Comparison of ENCODE assay signal across 8 mouse cellular contexts in genomic region chr5:136918655-136919472, GRCm38 (mm10). TPM values are rescaled to one million over a fixed set of nuclear protein-coding genes. Genes with fewer than 3 reads are reported as not detected.
DNase-seq lines count a peak whose midpoint lies in the region; ATAC-seq and TF ChIP-seq lines count a peak whose summit lies in the region.

No protein-coding gene starts in this region.

- no peaks in the 10 kb centered on the region for H3K79me2 ChIP-seq in CH12.LX (replicated peaks; ENCODE audit: control insufficient read depth, extremely low read depth, insufficient read depth, poor library complexity, severe bottlenecking)

- dilution Hi-C loops in CH12.LX (cut with MboI; ENCODE audit: extremely low pct_ligation_motif_present, extremely low pct_unique_long_range_greater_than_20kb, low sequenced_read_pairs): no loop called here

- no peak for TF ChIP-seq CTCF in CH12.LX (conservative IDR thresholded peaks at IDR 0.05 in 1 of 2, IDR thresholded peaks at IDR 0.05 in 1 of 2; ENCODE audit: low read depth in 2 of 2, low read length in 2 of 2)

- peak; percentile 84 for DNase-seq in CH12.LX (ENCODE audit: extremely low read depth)
- peak; percentile 63 for DNase-seq in c-Kit-positive CD71-negative TER-119-negative erythroid progenitor cells, embryonic 14.5 days (ENCODE audit: low read depth)
- peak; percentile 80 for DNase-seq in forebrain, embryonic 10.5 days (ENCODE audit: extremely low spot score, low spot score)
- peak; percentile 71 to 79 for DNase-seq in kidney, postnatal 25 days
- peak; percentile 71 for DNase-seq in liver, embryonic 13.5 days
- DNase-seq in neural tube, embryonic 10.5 days (ENCODE audit: extremely low spot score, low spot score): peak; percentile 84

- H3K9me3 ChIP-seq in CH12.LX (replicated peaks; ENCODE audit: low read length): peaks cover 2% of the 10 kb centered on the region
- H3K9me3 ChIP-seq in forebrain, embryonic 10.5 days: no peaks in the 10 kb centered on the region
- no peaks in the 10 kb centered on the region for H3K9me3 ChIP-seq in heart, embryonic 16.5 days (replicated peaks; ENCODE audit: control insufficient read depth, low read length)
- H3K9me3 ChIP-seq in liver, embryonic 13.5 days (replicated peaks): no peaks in the 10 kb centered on the region
- H3K9me3 ChIP-seq in stomach, embryonic 15.5 days: no peaks in the 10 kb centered on the region

- H3K4me1 ChIP-seq in CH12.LX (ENCODE audit: control insufficient read depth in 1 of 2, insufficient read depth in 2 of 2): peaks cover 9 to 11% of the 10 kb centered on the region in 2 experiments
- peaks cover 9% of the 10 kb centered on the region for H3K4me1 ChIP-seq in forebrain, embryonic 10.5 days
- H3K4me1 ChIP-seq in heart, embryonic 16.5 days (ENCODE audit: control insufficient read depth, insufficient read depth, low read length): peaks cover 5% of the 10 kb centered on the region
- H3K4me1 ChIP-seq in liver, embryonic 13.5 days (replicated peaks): peaks cover 24% of the 10 kb centered on the region
- peaks cover 4% of the 10 kb centered on the region; the same call in 1 of the 2 replicates for H3K4me1 ChIP-seq in stomach, embryonic 15.5 days

- in situ Hi-C loops in CH12.LX (cut with MboI; ENCODE audit: low pct_ligation_motif_present, low pct_unique_long_range_greater_than_20kb, low sequenced_read_pairs): no loop called here

- no peak for TF ChIP-seq RAD21 in CH12.LX (IDR thresholded peaks at IDR 0.05; ENCODE audit: low read depth, low read length)

- ATAC-seq in heart, embryonic 16.5 days (replicated peaks; ENCODE audit: extremely low read depth, insufficient read depth, low FRiP score): peak; percentile 83
- ATAC-seq in liver, embryonic 13.5 days (ENCODE audit: low read depth): peak; percentile 89
- ATAC-seq in stomach, embryonic 15.5 days (ENCODE audit: insufficient read depth, low FRiP score, low read depth): peak; percentile 85

- H3K4me2 ChIP-seq in CH12.LX (ENCODE audit: insufficient read depth, low read depth, poor library complexity, severe bottlenecking): peak overlapping the region; percentile 65
- H3K4me2 ChIP-seq in heart, embryonic 16.5 days (ENCODE audit: low read depth, low read length): peak overlapping the region; percentile 95
- peak overlapping the region; percentile 87 for H3K4me2 ChIP-seq in liver, embryonic 13.5 days
- H3K4me2 ChIP-seq in stomach, embryonic 15.5 days: peak overlapping the region; percentile 86

- peaks cover 0 to 9% of the 10 kb centered on the region in 2 experiments for H3K36me3 ChIP-seq in CH12.LX (replicated peaks in 1 of 2; ENCODE audit: control insufficient read depth in 1 of 2, insufficient read depth in 1 of 2, low read length in 1 of 2)
- H3K36me3 ChIP-seq in forebrain, embryonic 10.5 days (replicated peaks): peaks cover 6% of the 10 kb centered on the region
- no peaks in the 10 kb centered on the region for H3K36me3 ChIP-seq in heart, embryonic 16.5 days (ENCODE audit: control insufficient read depth, insufficient read depth)
- no peaks in the 10 kb centered on the region for H3K36me3 ChIP-seq in liver, embryonic 13.5 days
- H3K36me3 ChIP-seq in stomach, embryonic 15.5 days: no peaks in the 10 kb centered on the region

- peaks cover 10% of the 10 kb centered on the region for H3K27me3 ChIP-seq in CH12.LX (replicated peaks)
- H3K27me3 ChIP-seq in forebrain, embryonic 10.5 days (ENCODE audit: poor library complexity, severe bottlenecking): no peaks in the 10 kb centered on the region
- H3K27me3 ChIP-seq in heart, embryonic 16.5 days (ENCODE audit: control insufficient read depth, insufficient read depth, low read length): no peaks in the 10 kb centered on the region
- no peaks in the 10 kb centered on the region for H3K27me3 ChIP-seq in liver, embryonic 13.5 days
- H3K27me3 ChIP-seq in stomach, embryonic 15.5 days (replicated peaks): no peaks in the 10 kb centered on the region

- peak overlapping the region; percentile 54 to 70 (median 59) for H3K4me3 ChIP-seq in CH12.LX (replicated peaks in 1 of 3; ENCODE audit: low read depth in 2 of 3, low read length in 2 of 3, poor library complexity in 1 of 3)
- peak overlapping the region; percentile 68 for H3K4me3 ChIP-seq in forebrain, embryonic 10.5 days
- H3K4me3 ChIP-seq in heart, embryonic 16.5 days (ENCODE audit: low read length): peak overlapping the region; percentile 71
- H3K4me3 ChIP-seq in liver, embryonic 13.5 days (replicated peaks): peak overlapping the region; percentile 66
- H3K4me3 ChIP-seq in stomach, embryonic 15.5 days (replicated peaks): peak overlapping the region; percentile 64

- peak; percentile 53; the same call in 1 of the 2 replicates for TF ChIP-seq POLR2A in CH12.LX (IDR thresholded peaks at IDR 0.05; ENCODE audit: low read depth, low read length)

- 4% methylated on average over 38 of the region's 38 CpGs for WGBS in forebrain, embryonic 10.5 days
- 2% methylated on average over 38 of the region's 38 CpGs for WGBS in heart, embryonic 16.5 days
- whole genome bisulfite sequencing in liver, embryonic 13.5 days (ENCODE audit: insufficient replicate concordance): 3% methylated on average over 38 of the region's 38 CpGs
- WGBS in stomach, embryonic 15.5 days: 3% methylated on average over 38 of the region's 38 CpGs

- H3K27ac ChIP-seq in CH12.LX (ENCODE audit: insufficient read depth, low read depth): no peak overlapping the region
- peak overlapping the region; percentile 86 for H3K27ac ChIP-seq in forebrain, embryonic 10.5 days
- H3K27ac ChIP-seq in heart, embryonic 16.5 days (ENCODE audit: low read length): no peak overlapping the region
- peak overlapping the region; percentile 47; the same call in 1 of the 2 replicates for H3K27ac ChIP-seq in liver, embryonic 13.5 days
- peak overlapping the region; percentile 59; the same call in 1 of the 2 replicates for H3K27ac ChIP-seq in stomach, embryonic 15.5 days

- TF ChIP-seq EP300 in CH12.LX (IDR thresholded peaks at IDR 0.05; ENCODE audit: low read length): no peak

- H3K9ac ChIP-seq in CH12.LX (ENCODE audit: insufficient read depth, low read depth): peak overlapping the region; percentile 61
- peak overlapping the region; percentile 79 for H3K9ac ChIP-seq in heart, embryonic 16.5 days (ENCODE audit: low read length)
- H3K9ac ChIP-seq in liver, embryonic 13.5 days: peak overlapping the region; percentile 73
- H3K9ac ChIP-seq in stomach, embryonic 15.5 days: peak overlapping the region; percentile 50

TF ChIP-seq in CH12.LX, 34 proteins besides CTCF, POLR2A, EP300 and RAD21 (continues in another document):
- TF ChIP-seq TBP (conservative IDR thresholded peaks at IDR 0.05; ENCODE audit: low read depth, low read length) (no peak), CHD2 (IDR thresholded peaks at IDR 0.05; ENCODE audit: low read length) (no peak), ZNF384 (IDR thresholded peaks at IDR 0.05; ENCODE audit: low read depth, low read length) (no peak), JUN (IDR thresholded peaks at IDR 0.05; ENCODE audit: insufficient read depth, low read depth, low read length) (no peak), MEF2A (IDR thresholded peaks at IDR 0.05; ENCODE audit: borderline replicate concordance, low read depth, low read length) (no peak), IRF4 (IDR thresholded peaks at IDR 0.05; ENCODE audit: low read depth, low read length) (peak; percentile 16), ZKSCAN1 (IDR thresholded peaks at IDR 0.05; ENCODE audit: borderline replicate concordance, low read depth, low read length) (no peak), GABPA (IDR thresholded peaks at IDR 0.05; ENCODE audit: insufficient replicate concordance, low read depth, low read length) (no peak; the same call in 1 of the 2 replicates), MAFK (IDR thresholded peaks at IDR 0.05; ENCODE audit: insufficient replicate concordance, low read length) (no peak), RCOR1 (conservative IDR thresholded peaks at IDR 0.05; ENCODE audit: low read depth, low read length) (no peak)

RNA-seq across cellular contexts. Expression of gene Ift22, which starts 10.9 kb away (rescaled TPM):
- total RNA-seq in CH12.LX (2012; rRNA removed) (16.8 and 20.7 TPM in 2 replicates), CH12.LX (2014; rRNA removed) (18.5 and 20.5 TPM in 2 replicates)
- polyA plus RNA-seq in CH12.LX (2012; ENCODE audit: insufficient read length, low read depth): 39.0 and 39.6 TPM in 2 replicates
- 107 and 113 TPM in 2 replicates for polyA plus RNA-seq in forebrain, embryonic 10.5 days (2016; fragmentation: Nextera tagmentation; extraction: Ambion mirVana)
- polyA plus RNA-seq in heart, embryonic 16.5 days (2015; fragmentation: Nextera tagmentation; extraction: Ambion mirVana): 35.9 and 41.4 TPM in 2 replicates
- polyA plus RNA-seq in liver, embryonic 13.5 days (2015; fragmentation: Nextera tagmentation; extraction: Ambion mirVana): 13.3 and 13.7 TPM in 2 replicates
- 59.5 and 62.3 TPM in 2 replicates for polyA plus RNA-seq in stomach, embryonic 15.5 days (2015; fragmentation: Nextera tagmentation; extraction: Ambion mirVana)

RNA-seq across cellular contexts. Expression of gene Fis1, which starts 34.2 kb away (rescaled TPM):
- total RNA-seq in CH12.LX (2012; rRNA removed): 207 and 210 TPM in 2 replicates
- total RNA-seq in CH12.LX (2014; rRNA removed): 140 and 142 TPM in 2 replicates
- polyA plus RNA-seq in CH12.LX (2012; ENCODE audit: insufficient read length, low read depth): 152 and 203 TPM in 2 replicates
- 243 and 263 TPM in 2 replicates for polyA plus RNA-seq in forebrain, embryonic 10.5 days (2016; fragmentation: Nextera tagmentation; extraction: Ambion mirVana)
- 214 and 233 TPM in 2 replicates for polyA plus RNA-seq in heart, embryonic 16.5 days (2015; fragmentation: Nextera tagmentation; extraction: Ambion mirVana)
- polyA plus RNA-seq in liver, embryonic 13.5 days (2015; fragmentation: Nextera tagmentation; extraction: Ambion mirVana): 190 and 196 TPM in 2 replicates
- 246 and 259 TPM in 2 replicates for polyA plus RNA-seq in stomach, embryonic 15.5 days (2015; fragmentation: Nextera tagmentation; extraction: Ambion mirVana)

RNA-seq across cellular contexts. Expression of gene Col26a1, which starts 35.9 kb away (rescaled TPM):
- 0.72 TPM in 1 of 2 replicates, not detected in the other for total RNA-seq in CH12.LX (2012; rRNA removed)
- not detected in 2 replicates for total RNA-seq in CH12.LX (2014; rRNA removed)
- not detected in 2 replicates for polyA plus RNA-seq in CH12.LX (2012; ENCODE audit: insufficient read length, low read depth)
- polyA plus RNA-seq in forebrain, embryonic 10.5 days (2016; fragmentation: Nextera tagmentation; extraction: Ambion mirVana): 48.6 and 48.9 TPM in 2 replicates
- polyA plus RNA-seq in heart, embryonic 16.5 days (2015; fragmentation: Nextera tagmentation; extraction: Ambion mirVana): 9.0 and 10.0 TPM in 2 replicates
- 1.3 and 1.8 TPM in 2 replicates for polyA plus RNA-seq in liver, embryonic 13.5 days (2015; fragmentation: Nextera tagmentation; extraction: Ambion mirVana)
- 20.6 and 25.3 TPM in 2 replicates for polyA plus RNA-seq in stomach, embryonic 15.5 days (2015; fragmentation: Nextera tagmentation; extraction: Ambion mirVana)

RNA-seq across cellular contexts. Expression of gene Cldn15, which starts 47.6 kb away (rescaled TPM):
- 0.25 TPM in 2 replicates for total RNA-seq in CH12.LX (2012; rRNA removed)
- 0.24 TPM in 1 of 2 replicates, not detected in the other for total RNA-seq in CH12.LX (2014; rRNA removed)
- 0.29 and 0.35 TPM in 2 replicates for polyA plus RNA-seq in CH12.LX (2012; ENCODE audit: insufficient read length, low read depth)
- 0.35 and 0.52 TPM in 2 replicates for polyA plus RNA-seq in forebrain, embryonic 10.5 days (2016; fragmentation: Nextera tagmentation; extraction: Ambion mirVana)
- polyA plus RNA-seq in heart, embryonic 16.5 days (2015; fragmentation: Nextera tagmentation; extraction: Ambion mirVana): 6.7 and 7.1 TPM in 2 replicates
- polyA plus RNA-seq in liver, embryonic 13.5 days (2015; fragmentation: Nextera tagmentation; extraction: Ambion mirVana): 2.3 and 3.0 TPM in 2 replicates
- 8.9 and 10.8 TPM in 2 replicates for polyA plus RNA-seq in stomach, embryonic 15.5 days (2015; fragmentation: Nextera tagmentation; extraction: Ambion mirVana)

Comparison
In these comparisons a context has a peak if more than half of its experiments do, and no peak if none do; other contexts are left out.
1. H3K27ac ChIP-seq: peak in forebrain, embryonic 10.5 days (single experiment), liver, embryonic 13.5 days (single experiment) and stomach, embryonic 15.5 days (single experiment); none in CH12.LX (single experiment) and heart, embryonic 16.5 days (single experiment).
2. Peak in every context shown above with its lines, with median percentiles within 50 percentile points of each other: DNase-seq, H3K4me2 ChIP-seq, H3K4me3 ChIP-seq, H3K9ac ChIP-seq and ATAC-seq.